Mouse (Mus musculus) liver, embryonic 15.5 days (tissue): ENCODE results near the gene Runx3. TPM values are rescaled to one million over a fixed set of nuclear protein-coding genes. Genes with fewer than 3 reads are reported as not detected.
"Not testable (repeated sequence)": the region's sequence is repeated elsewhere in the genome, so short reads cannot be mapped to it uniquely, and the experiment has no call there.

Experiments used
- ATAC-seq: fragments of 200-750 bp; cut with Nextera tagmentation; 2 replicates; pipeline ENCODE4 v1.8.0; 2017; ENCODE audit warnings: moderate number of reproducible peaks, mild to moderate bottlenecking, moderate library complexity; ENCODE audit not compliant: insufficient read depth
- H3K27ac ChIP-seq: fragments of 300-500 bp; sonication (generic); replicated peaks from 2 replicates; pipeline ENCODE4 v1.5.1; 2015; ENCODE audit warnings: mild to moderate bottlenecking, inconsistent platforms
- H3K27me3 ChIP-seq: fragments of 300-500 bp; sonication (generic); 2 replicates; pipeline ENCODE4 v1.6.1; 2015; ENCODE audit warnings: mild to moderate bottlenecking, inconsistent platforms
- H3K36me3 ChIP-seq: fragments of 300-500 bp; sonication (generic); replicated peaks from 2 replicates; pipeline ENCODE4 v1.6.1; 2015; ENCODE audit warnings: moderate library complexity, mild to moderate bottlenecking, inconsistent platforms
- H3K4me1 ChIP-seq: fragments of 300-500 bp; sonication (generic); replicated peaks from 2 replicates; pipeline ENCODE4 v1.6.1; 2015; ENCODE audit warnings: inconsistent platforms
- H3K4me2 ChIP-seq: fragments of 300-500 bp; sonication (generic); 2 replicates; pipeline ENCODE4 v1.6.1; 2015; ENCODE audit warnings: moderate library complexity, mild to moderate bottlenecking, inconsistent platforms
- H3K4me3 ChIP-seq: fragments of 300-500 bp; sonication (generic); replicated peaks from 2 replicates; pipeline ENCODE4 v1.5.1; 2015; ENCODE audit warnings: mild to moderate bottlenecking, inconsistent platforms
- H3K9ac ChIP-seq: fragments of 300-500 bp; sonication (generic); 2 replicates; pipeline ENCODE4 v1.6.1; 2015; ENCODE audit warnings: moderate library complexity, mild to moderate bottlenecking, inconsistent platforms
- H3K9me3 ChIP-seq: fragments of 300-500 bp; sonication (generic); replicated peaks from 2 replicates; pipeline ENCODE4 v1.6.1; 2016; ENCODE audit warnings: inconsistent platforms
- WGBS: fragments of 180-500 bp; shearing (Covaris S2); methylation state at CpG from one replicate; pipeline ENCODE4 v1.1.7; 2015; ENCODE audit warnings: mixed read lengths; ENCODE audit not compliant: insufficient replicate concordance; 5-methylcytosine and 5-hydroxymethylcytosine counted together
- polyA plus RNA-seq: library from polyadenylated mRNA; unstranded; fragments of >200 nt; fragmentation: Nextera tagmentation; extraction: Ambion mirVana; gene quantifications from 2 replicates; pipeline ENCODE4 v1.2.1, GENCODE M21; 2015

Runx3 gene
- polyA plus RNA-seq, 1 experiment from 2014 or later, result 0.75 TPM

DNA sequence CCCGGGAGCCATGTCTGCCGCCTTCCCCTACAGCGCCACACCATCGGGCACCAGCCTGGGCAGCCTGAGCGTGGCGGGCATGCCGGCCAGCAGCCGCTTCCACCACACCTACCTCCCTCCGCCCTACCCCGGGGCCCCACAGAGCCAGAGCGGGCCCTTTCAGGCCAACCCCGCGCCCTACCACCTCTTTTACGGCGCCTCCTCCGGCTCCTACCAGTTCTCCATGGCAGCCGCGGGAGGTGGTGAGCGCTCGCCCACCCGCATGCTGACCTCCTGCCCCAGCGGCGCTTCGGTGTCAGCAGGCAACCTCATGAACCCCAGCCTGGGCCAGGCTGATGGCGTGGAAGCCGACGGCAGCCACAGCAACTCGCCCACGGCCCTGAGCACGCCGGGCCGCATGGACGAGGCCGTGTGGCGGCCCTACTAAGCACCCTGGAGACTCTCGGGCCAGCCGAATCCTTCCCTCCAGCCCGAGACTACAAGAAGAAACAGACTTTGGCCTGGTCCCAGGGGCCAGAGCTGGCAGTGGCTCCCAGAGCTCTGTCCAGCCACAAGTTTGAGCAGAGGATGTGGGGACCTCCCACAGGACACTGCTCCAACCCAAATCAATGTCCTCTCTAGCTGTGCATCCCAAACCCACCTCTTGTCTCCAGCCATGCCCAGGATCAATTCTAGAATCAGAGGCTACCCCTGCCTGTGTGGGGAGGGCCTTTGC, 55.1 kb downstream of the Runx3 start:
- Histone ChIP-seq H3K27ac (no peak overlapping the region), H3K4me2 (0 out of 2 replicates have a peak overlapping the region, but pooled peaks have one; percentile 13), H3K9ac (no peak overlapping the region), H3K9me3 (no peaks in the 10 kb centered on the region), H3K4me3 (no peak overlapping the region), H3K36me3 (no peaks in the 10 kb centered on the region), H3K27me3 (peaks cover 24% of the 10 kb centered on the region; the same call in 1 of the 2 replicates), H3K4me1 (peaks cover 18% of the 10 kb centered on the region)
- no peak for ATAC-seq
- WGBS, result 71% methylated on average over 38 of the region's 38 CpGs

GRCm38 (mm10) chr4:135177568-135177967, 57.1 kb downstream of the Runx3 start:
- no peak for ATAC-seq
- peaks cover 24% of the 10 kb centered on the region; the same call in 1 of the 2 replicates for H3K27me3 ChIP-seq
- 0 out of 2 replicates have a peak, but pooled peaks cover 5% of the 10 kb centered on the region for H3K4me1 ChIP-seq
- no peaks in the 10 kb centered on the region for H3K9me3 ChIP-seq
- no peaks in the 10 kb centered on the region for H3K36me3 ChIP-seq
- H3K4me2 ChIP-seq, result no peak overlapping the region
- H3K4me3 ChIP-seq, result no peak overlapping the region
- H3K9ac ChIP-seq, result no peak overlapping the region
- H3K27ac ChIP-seq, result no peak overlapping the region

DNA sequence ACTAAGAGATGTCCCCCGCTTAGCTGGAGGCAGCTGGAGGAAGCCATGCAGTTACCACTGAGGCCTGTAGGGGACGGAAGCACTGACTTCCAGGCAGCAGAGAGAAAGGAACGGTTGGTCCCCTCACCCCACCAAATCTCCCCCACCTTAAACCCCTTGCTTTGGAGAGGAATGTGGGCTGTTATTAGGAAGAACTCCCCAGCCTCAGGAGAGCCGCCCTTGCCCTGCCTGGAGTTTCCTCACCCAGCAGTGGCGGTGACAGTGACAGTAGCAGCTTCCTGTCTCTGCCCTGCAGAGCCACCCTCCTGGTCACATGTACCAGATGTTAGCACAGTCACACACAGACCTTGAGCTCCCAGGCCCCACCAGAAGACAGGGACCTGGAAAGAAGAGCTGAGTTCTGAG, 58.6 kb downstream of the Runx3 start:
- no peak overlapping the region for H3K27ac ChIP-seq
- no peak for ATAC-seq
- 8% methylated on average over 5 of the region's 5 CpGs for WGBS
- H3K9ac ChIP-seq, result no peak overlapping the region
- H3K4me3 ChIP-seq, result no peak overlapping the region
- H3K4me1 ChIP-seq, result 0 out of 2 replicates have a peak, but pooled peaks cover 5% of the 10 kb centered on the region
- no peaks in the 10 kb centered on the region for H3K36me3 ChIP-seq
- no peak overlapping the region for H3K4me2 ChIP-seq
- no peaks in the 10 kb centered on the region for H3K9me3 ChIP-seq
- H3K27me3 ChIP-seq, result peaks cover 17% of the 10 kb centered on the region; the same call in 1 of the 2 replicates

DNA sequence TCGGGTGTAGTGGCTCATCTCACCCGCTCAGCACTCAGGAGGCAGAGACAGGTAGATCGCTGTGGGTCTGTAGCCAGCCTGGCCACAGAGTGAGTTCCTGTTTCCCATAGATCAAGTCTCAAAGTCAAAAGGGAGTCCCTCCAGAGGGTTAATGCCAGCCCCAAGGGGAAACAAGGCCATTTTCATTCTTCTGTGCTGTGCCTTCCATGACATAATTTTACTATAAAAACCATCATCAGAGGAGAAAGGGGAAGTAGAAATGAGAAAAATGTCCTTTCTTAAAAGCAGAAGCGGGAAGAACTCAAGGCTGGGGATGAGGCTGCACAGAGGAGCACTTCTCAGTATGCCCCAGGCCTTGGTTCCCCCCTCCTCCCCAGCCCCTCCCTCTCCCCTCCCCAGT, 61.4 kb downstream of the Runx3 start:
- no peak overlapping the region for H3K27ac ChIP-seq
- no peak overlapping the region for H3K9ac ChIP-seq
- WGBS, result 34% methylated on average over 4 of the region's 4 CpGs
- H3K4me1 ChIP-seq, result no peaks in the 10 kb centered on the region
- no peaks in the 10 kb centered on the region for H3K36me3 ChIP-seq
- no peak overlapping the region for H3K4me3 ChIP-seq
- peaks cover 3% of the 10 kb centered on the region; the same call in 1 of the 2 replicates for H3K27me3 ChIP-seq
- no peak for ATAC-seq
- H3K9me3 ChIP-seq, result no peaks in the 10 kb centered on the region
- H3K4me2 ChIP-seq, result no peak overlapping the region

- not testable (repeated sequence) for H3K36me3 ChIP-seq, H3K4me2 ChIP-seq, H3K4me1 ChIP-seq, H3K27me3 ChIP-seq, H3K27ac ChIP-seq, H3K4me3 ChIP-seq, H3K9me3 ChIP-seq, H3K9ac ChIP-seq, ATAC-seq
- WGBS, result 94% methylated on average over 7 of the region's 13 CpGs
Observed at GRCm38 (mm10) chr4:135184277-135184676, 63.8 kb downstream of the Runx3 start.

DNA sequence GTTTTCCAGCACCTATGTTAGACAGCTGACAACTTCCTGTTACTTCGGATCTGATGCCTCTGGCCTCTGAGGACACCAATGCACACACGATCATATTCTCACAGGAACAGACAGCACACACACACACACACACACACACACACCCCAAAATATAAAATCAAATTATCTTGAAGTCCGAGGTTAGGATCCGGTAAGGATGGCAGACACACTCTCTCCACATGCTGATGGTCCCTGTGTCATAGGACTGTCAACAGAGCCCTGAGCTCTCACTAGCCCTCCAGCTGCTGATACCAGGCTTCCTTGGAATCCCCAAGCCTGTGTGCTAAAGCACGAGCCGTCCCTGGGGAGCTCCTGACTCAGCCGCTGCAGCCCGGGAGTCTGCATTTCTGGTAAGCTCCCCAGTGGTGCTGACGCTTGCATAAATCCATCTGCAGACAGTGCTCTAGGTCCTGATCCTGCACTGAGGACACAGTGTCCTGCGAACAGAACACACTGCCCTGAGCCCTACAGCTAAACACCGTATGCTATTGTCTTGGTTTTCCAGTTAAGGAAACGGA, 69.1 kb downstream of the Runx3 start:
- H3K27me3 ChIP-seq, result peaks cover 6% of the 10 kb centered on the region; the same call in 1 of the 2 replicates
- no peak overlapping the region for H3K27ac ChIP-seq
- no peak overlapping the region for H3K4me2 ChIP-seq
- H3K9ac ChIP-seq, result no peak overlapping the region
- no peaks in the 10 kb centered on the region for H3K9me3 ChIP-seq
- ATAC-seq, result no peak
- H3K4me1 ChIP-seq, result no peaks in the 10 kb centered on the region
- WGBS, result 66% methylated on average over 12 of the region's 12 CpGs
- no peak overlapping the region for H3K4me3 ChIP-seq
- H3K36me3 ChIP-seq, result no peaks in the 10 kb centered on the region

GRCm38 (mm10) chr4:135190364-135190763, 69.9 kb downstream of the Runx3 start:
- Histone ChIP-seq H3K4me1 (no peaks in the 10 kb centered on the region), H3K9me3 (no peaks in the 10 kb centered on the region), H3K27ac (no peak overlapping the region), H3K9ac (no peak overlapping the region), H3K36me3 (no peaks in the 10 kb centered on the region), H3K4me2 (no peak overlapping the region), H3K4me3 (no peak overlapping the region), H3K27me3 (peaks cover 6% of the 10 kb centered on the region; the same call in 1 of the 2 replicates)
- 80% methylated on average over 1 of the region's 1 CpGs for WGBS
- ATAC-seq, result no peak

DNA sequence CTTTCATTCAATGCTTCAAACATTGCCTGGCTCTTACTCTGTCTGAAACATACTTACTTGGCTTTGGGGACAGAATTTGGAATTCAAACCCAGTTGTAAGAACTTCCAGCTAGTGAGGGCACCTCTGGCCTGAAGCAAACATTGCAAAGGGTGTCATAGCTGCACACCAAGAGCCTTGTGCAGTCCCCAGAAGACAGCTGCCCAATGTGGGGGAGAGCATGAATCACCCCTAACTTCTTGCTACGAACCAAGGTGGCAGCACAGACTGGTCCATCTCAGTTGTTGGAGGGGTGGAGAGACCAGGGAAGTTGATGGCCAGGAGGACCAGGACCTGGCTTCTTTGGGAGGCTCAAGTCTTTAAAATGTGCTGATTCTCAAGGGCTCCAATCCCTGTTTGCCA, 70.7 kb downstream of the Runx3 start:
- H3K36me3 ChIP-seq, result no peaks in the 10 kb centered on the region
- no peak overlapping the region for H3K4me3 ChIP-seq
- no peak for ATAC-seq
- peaks cover 6% of the 10 kb centered on the region; the same call in 1 of the 2 replicates for H3K27me3 ChIP-seq
- H3K4me1 ChIP-seq, result no peaks in the 10 kb centered on the region
- WGBS, result 43% methylated on average over 1 of the region's 1 CpGs
- H3K4me2 ChIP-seq, result no peak overlapping the region
- H3K9me3 ChIP-seq, result no peaks in the 10 kb centered on the region
- no peak overlapping the region for H3K9ac ChIP-seq
- H3K27ac ChIP-seq, result no peak overlapping the region

GRCm38 (mm10) chr4:135191604-135192003, 71.2 kb downstream of the Runx3 start:
- ATAC-seq, result no peak
- H3K27ac ChIP-seq, result no peak overlapping the region
- no peaks in the 10 kb centered on the region for H3K4me1 ChIP-seq
- H3K27me3 ChIP-seq, result peaks cover 6% of the 10 kb centered on the region; the same call in 1 of the 2 replicates
- no peaks in the 10 kb centered on the region for H3K36me3 ChIP-seq
- 69% methylated on average over 11 of the region's 11 CpGs for WGBS
- no peak overlapping the region for H3K4me2 ChIP-seq
- no peak overlapping the region for H3K4me3 ChIP-seq
- no peaks in the 10 kb centered on the region for H3K9me3 ChIP-seq
- no peak overlapping the region for H3K9ac ChIP-seq

DNA sequence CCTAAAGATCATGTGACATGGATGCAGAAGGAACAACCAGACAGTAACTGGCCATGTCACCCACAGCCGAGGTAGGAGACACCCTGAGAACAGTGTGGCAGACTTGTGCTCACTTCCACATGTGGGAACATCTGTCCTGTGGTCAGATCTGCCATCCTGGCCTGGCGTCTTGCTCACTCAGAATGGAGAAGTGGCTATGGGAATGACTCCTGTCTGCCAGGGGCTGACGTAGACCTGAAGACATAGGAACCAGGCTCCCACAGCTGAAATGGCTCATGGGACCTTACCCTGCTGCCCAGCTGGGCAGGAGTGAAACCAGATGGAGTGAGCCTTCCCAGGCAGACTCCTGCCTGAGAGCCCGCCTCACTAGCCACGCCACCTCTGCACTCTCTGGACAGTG, 72.4 kb downstream of the Runx3 start:
- Histone ChIP-seq H3K27ac (no peak overlapping the region), H3K9me3 (no peaks in the 10 kb centered on the region), H3K9ac (no peak overlapping the region), H3K36me3 (no peaks in the 10 kb centered on the region), H3K4me1 (no peaks in the 10 kb centered on the region), H3K27me3 (peaks cover 9% of the 10 kb centered on the region; the same call in 1 of the 2 replicates), H3K4me3 (no peak overlapping the region), H3K4me2 (no peak overlapping the region)
- WGBS, result 32% methylated on average over 5 of the region's 5 CpGs
- ATAC-seq, result no peak

DNA sequence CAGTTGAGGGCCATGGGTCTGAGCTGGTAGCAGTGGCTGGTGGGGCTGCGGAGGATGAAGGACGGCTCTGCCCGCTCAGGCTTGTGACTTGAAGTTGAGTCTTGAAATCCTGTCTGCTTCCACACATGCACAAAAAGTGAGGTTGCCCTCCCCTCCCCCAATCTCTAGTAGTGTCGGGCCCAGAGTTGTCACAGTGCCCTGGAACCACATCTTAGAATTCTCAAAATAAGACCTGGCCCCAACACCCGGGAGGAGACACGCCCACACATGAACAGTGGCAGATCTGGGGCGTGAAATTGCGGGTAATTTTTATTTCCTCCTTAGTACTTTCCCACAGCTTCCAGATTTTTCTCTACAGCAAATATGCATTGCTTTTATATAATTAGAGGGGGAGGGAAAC, 77.4 kb downstream of the Runx3 start:
- Histone ChIP-seq H3K9me3 (no peaks in the 10 kb centered on the region), H3K27me3 (0 out of 2 replicates have a peak, but pooled peaks cover 6% of the 10 kb centered on the region), H3K36me3 (no peaks in the 10 kb centered on the region), H3K4me2 (no peak overlapping the region), H3K4me1 (peaks cover 4% of the 10 kb centered on the region; the same call in 1 of the 2 replicates), H3K27ac (no peak overlapping the region), H3K9ac (no peak overlapping the region), H3K4me3 (no peak overlapping the region)
- ATAC-seq, result no peak
- WGBS, result 64% methylated on average over 8 of the region's 8 CpGs
